Mouse (Mus musculus): ENCODE data around the gene Wdr43. TPM values are rescaled to one million over a fixed set of nuclear protein-coding genes. Genes with fewer than 3 reads are reported as not detected.

Wdr43 gene
- total and polyA plus RNA-seq, 3 experiments = 157 to 355 (median 252) TPM

DNA sequence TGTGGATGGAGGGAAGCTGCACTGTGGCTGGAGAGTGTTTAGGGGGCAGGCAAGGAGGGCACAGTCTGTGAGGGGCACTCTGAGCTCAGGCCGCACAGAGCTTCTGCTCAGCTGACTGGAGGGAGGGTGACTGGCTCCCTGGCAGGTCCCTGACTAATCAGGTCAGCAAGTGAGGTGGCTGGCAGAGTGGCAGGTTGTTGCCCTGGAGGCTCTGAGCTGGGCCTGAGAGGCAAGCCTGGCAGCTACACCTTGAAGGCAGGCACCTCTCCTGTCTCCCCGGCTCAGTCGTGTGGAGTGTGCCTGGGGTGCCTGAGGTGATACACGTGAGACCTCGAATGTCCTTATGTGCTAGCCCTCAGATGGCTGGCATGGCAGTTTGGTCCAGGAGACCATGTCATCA is 80.7 kb downstream of the Wdr43 start:
- no peak for DNase-seq (ENCODE audit: extremely low read depth)
- dilution Hi-C loops (cut with MboI; ENCODE audit: extremely low pct_ligation_motif_present, extremely low pct_unique_long_range_greater_than_20kb, low sequenced_read_pairs) (no loop called here), in situ Hi-C loops (cut with MboI; ENCODE audit: low pct_ligation_motif_present, low pct_unique_long_range_greater_than_20kb, low sequenced_read_pairs) (no loop called here)
- H3K79me2 ChIP-seq (replicated peaks; ENCODE audit: control insufficient read depth, extremely low read depth, insufficient read depth, poor library complexity, severe bottlenecking) = no peaks in the 10 kb centered on the region
- no peak overlapping the region for H3K4me3 ChIP-seq (replicated peaks in 1 of 3; ENCODE audit: low read depth in 2 of 3, low read length in 2 of 3, poor library complexity in 1 of 3)
- TF ChIP-seq MXI1 (IDR thresholded peaks at IDR 0.05; ENCODE audit: low read depth, low read length) (no peak), RAD21 (IDR thresholded peaks at IDR 0.05; ENCODE audit: low read depth, low read length) (no peak), RCOR1 (conservative IDR thresholded peaks at IDR 0.05; ENCODE audit: low read depth, low read length) (no peak), ZMIZ1 (IDR thresholded peaks at IDR 0.05; ENCODE audit: low read depth, low read length) (no peak)
- no peaks in the 10 kb centered on the region for H3K9me3 ChIP-seq (replicated peaks; ENCODE audit: low read length)
- no peak overlapping the region for H3K4me2 ChIP-seq (ENCODE audit: insufficient read depth, low read depth, poor library complexity, severe bottlenecking)
- no peak overlapping the region for H3K27ac ChIP-seq (ENCODE audit: insufficient read depth, low read depth)
- peaks cover 6 to 31% of the 10 kb centered on the region in 2 experiments for H3K4me1 ChIP-seq (ENCODE audit: control insufficient read depth in 1 of 2, insufficient read depth in 2 of 2)
- H3K27me3 ChIP-seq (replicated peaks) = no peaks in the 10 kb centered on the region
- H3K9ac ChIP-seq (ENCODE audit: insufficient read depth, low read depth) = no peak overlapping the region
- H3K36me3 ChIP-seq (replicated peaks in 1 of 2; ENCODE audit: control insufficient read depth in 1 of 2, insufficient read depth in 1 of 2, low read length in 1 of 2) = peaks cover 0 to 75% of the 10 kb centered on the region in 2 experiments

DNA sequence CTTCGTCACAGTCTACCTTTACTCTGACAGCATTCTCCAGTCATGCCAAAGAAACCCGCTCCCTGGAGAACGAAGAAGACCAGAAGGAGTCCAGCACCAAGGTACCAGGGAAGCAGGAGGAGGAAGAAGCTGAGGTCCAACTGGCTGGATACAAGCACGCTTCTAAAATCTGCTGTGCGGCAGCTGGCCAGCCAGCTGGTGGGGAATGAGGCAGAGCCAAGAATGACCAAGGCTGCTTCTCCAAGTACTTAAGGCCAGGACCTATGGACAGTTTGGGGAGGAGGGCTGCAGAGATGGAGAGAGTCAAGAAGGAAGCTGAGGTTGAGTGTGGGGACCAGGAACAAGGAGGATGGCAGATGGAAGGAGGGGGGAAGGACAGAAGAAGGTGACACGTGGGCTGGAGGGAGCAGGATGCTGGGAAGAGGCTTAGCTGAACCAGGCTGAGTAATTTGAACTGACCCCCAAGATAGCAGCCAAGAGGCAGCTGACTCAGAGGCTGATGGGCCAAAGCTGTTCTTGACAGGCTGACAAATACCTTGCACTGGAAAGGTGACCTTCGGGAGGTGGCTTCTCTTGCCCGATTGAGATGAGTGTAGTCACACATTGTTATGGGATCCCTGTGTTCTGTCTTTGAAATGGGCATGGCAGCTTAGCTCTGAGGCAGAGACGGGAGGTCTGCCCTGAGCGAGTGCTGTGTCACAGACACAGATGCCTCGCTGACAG is 82.4 kb downstream of the Wdr43 start:
- Histone ChIP-seq H3K4me2 (ENCODE audit: insufficient read depth, low read depth, poor library complexity, severe bottlenecking) (no peak overlapping the region), H3K27ac (ENCODE audit: insufficient read depth, low read depth) (no peak overlapping the region), H3K36me3 (replicated peaks in 1 of 2; ENCODE audit: control insufficient read depth in 1 of 2, insufficient read depth in 1 of 2, low read length in 1 of 2) (peaks cover 0 to 81% of the 10 kb centered on the region in 2 experiments), H3K4me3 (replicated peaks in 1 of 3; ENCODE audit: low read depth in 2 of 3, low read length in 2 of 3, poor library complexity in 1 of 3) (no peak overlapping the region), H3K27me3 (replicated peaks) (no peaks in the 10 kb centered on the region), H3K9me3 (replicated peaks; ENCODE audit: low read length) (no peaks in the 10 kb centered on the region), H3K4me1 (ENCODE audit: control insufficient read depth in 1 of 2, insufficient read depth in 2 of 2) (peaks cover 3 to 14% of the 10 kb centered on the region in 2 experiments), H3K9ac (ENCODE audit: insufficient read depth, low read depth) (no peak overlapping the region), H3K79me2 (replicated peaks; ENCODE audit: control insufficient read depth, extremely low read depth, insufficient read depth, poor library complexity, severe bottlenecking) (no peaks in the 10 kb centered on the region)
- no peak for TF ChIP-seq RCOR1 (conservative IDR thresholded peaks at IDR 0.05; ENCODE audit: low read depth, low read length)
- no peak for TF ChIP-seq ZKSCAN1 (IDR thresholded peaks at IDR 0.05; ENCODE audit: borderline replicate concordance, low read depth, low read length)
- no peak for TF ChIP-seq NELFE (IDR thresholded peaks at IDR 0.05; ENCODE audit: low read depth, low read length)
- TF ChIP-seq TBP (conservative IDR thresholded peaks at IDR 0.05; ENCODE audit: low read depth, low read length) = no peak
- TF ChIP-seq HCFC1 (IDR thresholded peaks at IDR 0.05; ENCODE audit: low read depth, low read length) = no peak
- no peak for TF ChIP-seq BHLHE40 (IDR thresholded peaks at IDR 0.05; ENCODE audit: low read depth, low read length)
- no peak for TF ChIP-seq KAT2A (IDR thresholded peaks at IDR 0.05; ENCODE audit: insufficient replicate concordance, low read length)
- TF ChIP-seq ZNF384 (IDR thresholded peaks at IDR 0.05; ENCODE audit: low read depth, low read length) = no peak
- no peak for TF ChIP-seq SMC3 (IDR thresholded peaks at IDR 0.05; ENCODE audit: low read depth, low read length)
- TF ChIP-seq MXI1 (IDR thresholded peaks at IDR 0.05; ENCODE audit: low read depth, low read length) = no peak
- no peak for TF ChIP-seq EP300 (IDR thresholded peaks at IDR 0.05; ENCODE audit: low read length)
- no peak for TF ChIP-seq JUND (conservative IDR thresholded peaks at IDR 0.05; ENCODE audit: low read depth, low read length)
- TF ChIP-seq USF1 (IDR thresholded peaks at IDR 0.05; ENCODE audit: low read depth, low read length) = no peak
- no peak for TF ChIP-seq ELF1 (IDR thresholded peaks at IDR 0.05; ENCODE audit: low read depth, low read length)
- DNase-seq (ENCODE audit: extremely low read depth) = no peak
- in situ Hi-C loops (cut with MboI; ENCODE audit: low pct_ligation_motif_present, low pct_unique_long_range_greater_than_20kb, low sequenced_read_pairs) = no loop called here
- dilution Hi-C loops (cut with MboI; ENCODE audit: extremely low pct_ligation_motif_present, extremely low pct_unique_long_range_greater_than_20kb, low sequenced_read_pairs) = no loop called here
